Mouse (Mus musculus): Measurements from ENCODE around the gene Srgn. TPM values are rescaled to one million over a fixed set of nuclear protein-coding genes. Genes with fewer than 3 reads are reported as not detected.

Srgn gene
- polyA plus RNA-seq (2015; fragmentation: Nextera tagmentation; extraction: Ambion mirVana), result 306 and 319 TPM in 2 replicates

DNA sequence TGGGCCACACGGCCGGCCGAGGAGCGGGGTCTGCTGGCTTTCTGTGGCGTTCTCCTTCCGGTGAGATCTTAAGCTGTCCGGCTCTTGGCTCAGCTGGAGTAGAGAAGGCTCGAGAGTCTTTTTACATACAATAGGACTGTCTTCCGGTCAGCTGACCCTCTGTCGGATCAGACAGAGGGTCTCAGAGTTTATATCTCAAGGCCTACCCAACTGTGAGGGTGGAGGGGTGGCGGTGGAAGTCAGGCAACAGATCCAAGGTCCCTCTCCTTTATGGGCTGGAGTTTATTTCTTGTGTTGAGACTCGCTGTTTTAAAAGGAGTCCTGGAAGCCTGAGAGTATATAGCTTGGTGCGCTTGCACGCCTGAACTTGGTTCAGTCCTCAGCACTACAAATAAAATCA lies at the start of gene Srgn:
Gene Srgn (minus strand): TSS at position 101 of the 400 bp plus-strand sequence.
- DNase-seq (ENCODE audit: low spot score), result no peak

DNA sequence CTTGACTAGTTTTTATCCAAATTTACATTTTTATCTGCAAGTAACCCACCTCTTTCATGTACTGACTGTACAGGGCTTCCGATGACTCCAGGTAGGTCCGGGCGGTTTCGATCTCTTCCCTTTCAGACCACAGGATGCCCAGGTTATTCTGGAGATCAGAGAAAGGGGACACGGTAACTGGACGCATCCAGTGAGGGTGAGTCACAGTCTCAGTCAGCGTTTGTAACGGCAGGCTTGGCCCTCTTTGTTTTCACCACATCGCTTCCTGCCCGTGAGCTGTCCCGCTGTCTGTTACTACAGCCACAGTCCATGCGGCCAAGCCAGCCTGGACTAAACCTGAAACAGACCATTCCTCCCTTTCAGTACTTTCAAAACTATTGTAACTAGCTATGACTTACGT lies 47.8 kb upstream of the Srgn start:
- no peak for DNase-seq (ENCODE audit: low spot score)

DNA sequence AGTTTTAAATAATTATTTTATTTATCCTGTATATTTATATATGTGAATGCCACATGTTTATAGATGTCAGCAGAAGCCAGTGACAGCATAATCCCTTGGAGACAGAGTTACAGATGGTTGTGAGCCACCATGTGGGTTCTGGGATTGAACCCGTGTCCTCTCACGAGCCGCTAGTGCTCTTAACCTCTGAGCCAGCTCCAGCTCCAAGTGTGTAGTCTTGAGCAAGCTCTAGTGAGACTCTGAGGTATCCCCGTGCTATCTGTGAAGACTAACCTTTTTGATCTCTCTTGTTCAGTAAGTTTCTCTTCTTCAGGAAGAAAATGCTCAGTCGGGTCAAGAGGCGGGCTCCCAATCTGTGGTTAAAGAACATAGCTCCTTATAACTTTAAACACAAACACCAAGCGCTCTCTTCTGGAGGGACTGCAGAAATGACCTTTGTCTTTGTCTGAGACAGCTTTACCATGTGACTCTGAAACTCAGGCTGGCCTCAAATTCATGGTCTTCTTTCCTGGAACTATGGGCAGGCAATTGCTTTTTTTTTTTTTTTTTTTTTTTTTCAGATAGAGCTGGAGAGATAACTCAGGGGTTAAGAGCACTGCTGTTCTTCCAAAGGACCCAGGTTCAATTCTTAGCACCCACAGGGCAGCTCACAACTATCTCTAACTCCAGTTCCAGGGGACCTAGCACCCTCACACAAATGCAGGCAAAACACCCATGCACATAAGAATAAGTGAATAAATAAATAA lies 43.0 kb upstream of the Srgn start:
- DNase-seq (ENCODE audit: low spot score), result no peak

DNA sequence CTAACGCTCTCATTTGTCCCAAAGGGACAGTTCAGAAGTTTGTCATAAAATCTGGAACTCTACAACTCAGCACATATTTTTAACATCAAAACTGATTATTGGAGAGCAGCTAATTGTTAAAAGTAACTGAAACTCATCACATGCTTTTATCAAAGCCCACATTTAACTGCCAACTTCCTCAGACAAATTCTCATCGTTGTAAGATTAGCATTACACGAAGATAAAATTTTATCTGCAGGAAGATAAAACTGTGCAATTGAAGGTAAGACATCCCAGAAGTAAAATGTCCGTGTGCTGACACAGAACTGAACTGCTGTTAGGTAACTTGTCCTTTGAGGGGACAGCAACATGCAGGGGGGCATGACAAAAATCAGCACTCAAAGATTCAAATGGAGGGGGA lies 41.6 kb upstream of the Srgn start:
- DNase-seq (ENCODE audit: low spot score), result no peak

DNA sequence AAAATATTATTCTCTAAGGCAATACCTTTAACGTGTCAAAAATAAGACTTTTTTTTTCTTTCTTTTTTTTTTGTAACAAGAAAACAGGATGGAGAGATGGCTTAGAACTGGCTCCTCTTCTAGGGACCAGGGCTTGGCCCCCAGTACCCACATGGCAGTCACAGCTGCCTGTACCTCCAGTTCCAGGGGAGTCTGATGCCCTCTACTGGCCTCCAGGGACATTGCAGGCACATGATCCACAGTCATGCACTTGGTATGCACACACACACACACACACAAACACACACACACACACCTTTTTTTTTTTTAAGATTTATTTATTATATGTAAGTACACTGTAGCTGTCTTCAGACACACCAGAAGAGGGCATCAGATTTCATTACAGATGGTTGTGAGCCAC lies 30.5 kb upstream of the Srgn start:
- DNase-seq (ENCODE audit: low spot score), result peak; percentile 35

DNA sequence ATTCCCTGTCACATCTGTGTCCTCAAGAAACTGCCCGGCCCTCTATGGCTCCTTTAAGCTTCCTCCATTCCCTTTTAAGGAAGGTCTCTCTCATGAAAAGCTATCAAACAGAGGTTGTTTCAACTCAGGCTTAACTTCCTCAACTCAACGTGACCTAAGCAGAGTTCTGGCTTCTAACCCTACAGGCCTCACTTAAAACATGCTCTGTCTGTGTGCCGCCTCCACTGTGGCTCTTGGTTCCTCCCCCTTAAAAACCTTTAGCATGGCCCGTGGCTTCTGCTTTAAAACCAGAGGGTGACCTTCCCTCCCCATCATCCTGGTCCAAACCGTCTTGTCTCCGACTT lies 29.3 kb upstream of the Srgn start:
- DNase-seq (ENCODE audit: low spot score), result no peak

DNA sequence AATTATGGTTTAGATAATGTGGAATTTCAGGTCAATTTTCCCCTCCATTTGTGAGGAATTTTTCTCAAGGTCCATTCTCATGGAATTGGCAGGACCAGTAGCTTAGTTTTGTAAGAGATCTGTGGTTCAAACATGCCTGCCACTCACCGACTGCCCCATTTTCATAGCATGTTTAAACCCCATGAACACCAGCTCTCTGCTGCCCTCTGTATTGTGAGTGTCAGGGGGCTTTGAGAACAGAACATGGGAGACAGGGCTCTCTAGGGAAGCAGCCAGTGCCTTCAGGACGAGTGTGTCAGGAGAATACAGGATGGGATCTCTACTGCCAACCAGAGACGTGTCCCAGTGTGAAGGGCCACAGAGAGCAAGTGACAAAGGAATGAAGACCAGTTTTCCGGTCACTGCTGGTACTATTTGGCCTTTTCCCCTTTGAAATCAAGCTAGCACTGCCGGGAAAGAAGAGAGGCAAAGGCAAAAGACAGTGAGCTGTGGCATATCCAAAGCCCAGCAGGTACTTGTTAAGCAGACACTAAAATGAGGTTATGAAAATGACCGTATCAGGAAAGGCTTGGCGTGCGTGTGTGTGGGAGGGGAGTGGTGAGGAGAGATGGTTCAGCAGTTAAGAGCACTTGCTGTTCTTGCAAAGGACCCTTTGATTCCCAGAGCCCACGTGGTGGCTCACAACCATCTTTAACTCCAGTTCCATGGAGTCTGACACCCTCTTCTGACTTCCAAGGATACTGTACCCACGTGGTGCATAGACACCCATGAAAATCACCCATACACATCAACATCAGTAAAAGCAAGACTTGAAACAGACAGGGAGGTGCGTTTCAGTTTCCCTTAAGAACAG lies 28.7 kb upstream of the Srgn start:
- no peak for DNase-seq (ENCODE audit: low spot score)

DNA sequence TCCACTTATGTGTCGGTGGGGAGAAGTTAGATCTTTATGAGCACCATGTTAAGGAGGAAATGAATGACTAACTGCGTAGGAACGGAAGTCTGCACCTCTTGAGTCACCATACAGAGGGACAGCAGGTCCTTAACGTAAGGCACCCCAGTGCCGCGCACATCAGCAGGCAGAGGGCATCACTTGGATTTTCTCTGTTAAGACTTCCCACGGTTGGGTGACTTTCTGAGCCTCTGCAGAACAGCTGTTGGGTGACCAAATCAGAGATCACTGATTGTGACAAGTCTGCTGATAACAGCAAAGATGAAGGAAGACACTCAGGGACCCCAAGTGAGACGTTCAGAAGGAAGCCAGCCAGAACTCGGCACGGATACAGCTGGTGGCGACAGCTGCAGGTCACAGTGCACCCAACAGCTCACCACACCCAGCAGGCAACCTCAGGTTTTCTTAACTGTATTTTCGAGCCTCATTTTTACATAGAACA lies 26.4 kb upstream of the Srgn start:
- peak; percentile 87 for DNase-seq (ENCODE audit: low spot score)

DNA sequence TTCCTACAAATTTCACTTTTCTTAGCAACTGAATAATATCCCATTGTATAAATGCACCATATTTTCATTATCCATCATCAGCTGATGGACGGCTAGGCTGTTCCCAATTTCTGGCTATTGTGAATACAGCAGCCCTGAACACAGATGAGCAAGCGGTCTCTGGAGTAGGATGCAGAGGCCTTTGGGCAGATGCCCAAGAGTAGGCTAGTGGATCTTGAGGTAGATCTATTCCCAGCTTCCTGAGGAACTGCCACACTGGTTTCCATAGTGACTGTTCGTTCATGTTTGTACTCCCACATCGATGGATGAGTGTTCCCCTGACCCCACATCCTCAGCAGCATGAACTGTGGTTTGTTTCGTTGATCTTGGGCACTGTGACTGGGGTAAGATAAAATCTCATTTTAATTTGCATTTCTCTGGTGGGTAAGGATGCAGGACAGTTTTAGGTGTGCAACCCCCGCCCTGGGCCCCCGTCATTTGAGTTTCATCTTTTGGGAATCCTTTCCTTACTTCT lies 23.6 kb upstream of the Srgn start:
- DNase-seq (ENCODE audit: low spot score), result no peak

DNA sequence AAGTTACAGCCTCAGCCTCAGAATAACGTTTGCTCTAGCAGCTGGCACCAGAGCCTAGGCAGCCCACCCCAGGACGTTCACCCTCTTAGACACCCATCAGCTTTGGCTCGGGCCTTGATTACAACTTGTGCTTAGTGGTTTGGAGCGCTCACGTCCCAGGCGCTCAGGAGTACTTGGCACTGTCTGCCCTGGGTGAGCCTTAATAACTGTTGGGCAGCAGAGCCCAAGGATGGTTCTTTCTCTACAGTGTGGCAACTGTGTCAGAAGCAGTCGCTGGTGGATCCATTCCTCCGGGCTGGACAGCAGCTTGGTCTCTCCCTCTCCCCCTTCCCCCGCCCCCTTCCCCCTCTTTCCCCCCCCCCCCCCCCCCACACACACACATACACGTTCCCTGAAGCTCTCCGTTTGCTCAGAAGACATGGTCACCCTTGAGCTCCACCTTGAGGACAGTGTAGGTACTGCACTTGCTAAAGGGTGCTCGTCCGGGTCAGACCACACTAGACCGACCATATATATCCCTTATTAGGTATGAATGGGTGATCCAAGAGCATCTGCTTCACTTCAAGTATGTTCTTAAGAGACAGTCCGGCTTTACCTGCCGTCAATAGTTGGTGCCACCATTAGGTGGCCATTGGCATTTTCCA lies 22.4 kb upstream of the Srgn start:
- DNase-seq (ENCODE audit: low spot score), result peak; percentile 79

DNA sequence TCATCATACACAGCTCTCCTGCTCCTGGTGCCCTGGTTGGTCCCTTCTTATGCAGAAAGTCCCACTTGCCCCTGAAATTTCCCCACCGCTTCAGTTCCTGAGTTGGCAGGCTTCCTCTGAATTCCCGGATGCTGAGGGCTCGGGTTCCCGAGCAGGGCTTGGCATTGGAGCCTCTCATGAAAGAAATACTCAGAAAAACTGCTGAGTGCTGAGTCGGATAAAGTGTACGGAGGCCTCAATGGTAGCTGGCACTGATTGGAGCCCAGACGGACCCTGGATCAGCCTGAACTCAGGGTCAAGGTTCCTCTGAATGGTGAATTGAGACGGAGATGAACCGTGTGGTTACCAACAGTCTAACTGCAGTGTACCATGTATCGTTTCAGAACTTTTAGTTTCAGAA lies 19.2 kb upstream of the Srgn start:
- DNase-seq (ENCODE audit: low spot score), result no peak

DNA sequence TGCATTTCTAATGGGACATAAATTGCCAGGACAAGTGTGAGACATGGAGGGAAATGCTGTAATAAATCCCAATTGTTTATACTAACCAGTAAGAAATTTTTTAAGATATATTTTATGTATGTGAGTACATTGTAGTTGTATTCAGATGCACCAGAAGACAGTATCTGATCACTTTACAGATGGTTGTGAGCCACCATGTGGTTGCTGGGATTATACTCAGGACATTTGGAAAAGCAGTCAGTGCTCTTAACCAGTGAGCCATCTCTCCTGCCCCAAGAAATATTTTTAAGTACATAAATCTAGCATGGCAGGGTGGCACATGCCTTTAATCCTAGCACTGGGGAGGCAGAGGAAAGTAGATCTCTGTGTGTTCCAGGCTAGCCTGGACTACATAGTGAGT lies 18.5 kb upstream of the Srgn start:
- DNase-seq (ENCODE audit: low spot score), result no peak

DNA sequence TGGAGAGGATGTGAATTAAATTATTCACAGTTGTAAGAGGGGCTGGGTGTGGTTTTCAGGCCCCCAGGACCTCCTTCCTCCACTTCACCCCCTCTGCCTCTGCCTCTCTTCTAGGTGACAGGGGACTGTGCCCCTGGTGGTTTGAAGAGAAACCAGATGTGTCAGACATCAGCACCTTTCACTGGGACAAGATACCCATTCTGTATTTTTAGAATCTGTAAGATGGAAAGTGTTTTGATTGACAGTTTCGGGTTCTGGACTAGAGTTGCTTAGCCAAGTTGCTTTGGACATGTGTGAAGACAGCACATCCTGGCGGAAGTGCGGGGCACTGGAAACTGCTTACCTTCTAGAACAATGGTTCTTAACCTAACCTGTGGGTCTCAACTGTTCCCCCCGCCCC lies 17.1 kb upstream of the Srgn start:
- DNase-seq (ENCODE audit: low spot score), result peak; percentile 64

DNA sequence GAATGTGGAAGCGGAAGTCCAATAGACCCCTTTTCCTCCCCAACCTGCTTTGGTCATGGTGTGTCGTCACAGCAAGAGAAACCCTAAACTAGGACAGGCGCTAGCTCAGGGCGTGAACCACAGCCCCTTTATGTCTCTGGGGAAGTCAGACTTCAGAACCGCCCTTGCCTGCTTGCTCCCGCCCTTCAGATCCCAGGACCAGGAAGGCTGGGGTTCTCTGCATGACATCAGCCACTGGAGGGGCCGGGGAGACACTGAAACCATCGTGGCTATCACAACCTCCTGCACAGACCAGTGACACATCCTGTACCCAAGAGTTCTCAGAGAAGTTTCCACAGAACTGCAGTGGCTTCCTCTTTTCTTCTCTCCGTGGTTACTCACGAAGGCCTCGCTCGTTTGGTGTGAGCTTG lies 16.2 kb upstream of the Srgn start:
- peak; percentile 78 for DNase-seq (ENCODE audit: low spot score)

DNA sequence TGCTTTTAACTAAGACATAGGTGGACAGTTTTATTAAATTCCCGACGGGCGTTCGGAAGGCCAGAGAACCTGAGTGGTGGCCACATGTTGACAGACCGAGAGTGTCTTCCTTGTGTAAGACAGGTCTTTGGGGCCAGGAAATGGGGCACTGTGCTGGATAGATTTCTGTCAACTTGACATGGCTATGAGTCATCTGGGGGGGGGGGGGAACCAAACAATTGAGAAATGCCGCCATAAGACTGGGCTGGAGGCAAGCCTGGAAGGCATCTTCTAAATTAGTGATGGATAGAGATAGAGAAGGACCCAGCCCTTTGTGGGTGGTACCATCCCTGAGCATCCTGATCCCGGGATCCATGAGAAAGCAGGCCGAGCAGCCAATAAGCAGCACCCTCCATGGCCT lies 15.7 kb upstream of the Srgn start:
- no peak for DNase-seq (ENCODE audit: low spot score)

DNA sequence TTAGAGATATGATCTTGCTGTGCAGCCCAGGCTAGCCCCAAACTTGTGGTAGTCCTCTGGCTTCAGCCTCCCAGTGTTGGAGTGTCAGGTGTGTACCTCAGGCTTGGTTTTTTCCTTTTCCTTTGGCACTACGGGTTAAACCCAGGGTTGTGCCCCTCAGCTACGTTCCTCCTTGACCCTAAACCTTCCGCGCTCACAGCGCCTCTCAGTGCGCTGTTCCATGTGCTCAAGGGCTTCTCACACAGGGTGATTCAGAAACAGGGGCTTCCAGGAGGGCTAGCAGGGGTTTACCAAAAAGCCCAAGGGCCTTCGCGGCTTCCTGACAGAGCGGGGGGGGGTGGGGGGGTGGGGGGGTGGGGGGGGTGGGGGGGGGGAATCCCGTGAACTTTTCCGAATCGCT lies 15.3 kb upstream of the Srgn start:
- no peak for DNase-seq (ENCODE audit: low spot score)

DNA sequence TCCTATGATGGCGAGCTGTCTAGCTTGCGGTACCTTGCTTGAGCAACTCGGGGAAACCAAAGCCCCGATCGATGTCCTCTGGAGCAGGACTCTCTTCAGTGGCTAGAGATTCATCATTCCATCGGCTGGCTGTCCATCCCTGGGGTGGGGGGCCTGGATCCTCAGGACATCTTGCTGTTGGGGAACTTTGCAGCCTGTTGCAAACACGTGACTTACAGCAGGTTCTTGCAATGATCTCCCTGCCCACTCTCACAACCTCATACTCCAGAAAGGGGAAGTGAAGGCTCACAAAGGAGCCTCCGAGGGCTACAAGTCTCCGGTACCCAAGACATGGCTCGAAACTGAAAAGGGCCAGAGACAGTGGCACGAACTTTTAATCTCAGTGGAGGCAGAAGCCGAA lies 14.2 kb upstream of the Srgn start:
- DNase-seq (ENCODE audit: low spot score), result no peak

DNA sequence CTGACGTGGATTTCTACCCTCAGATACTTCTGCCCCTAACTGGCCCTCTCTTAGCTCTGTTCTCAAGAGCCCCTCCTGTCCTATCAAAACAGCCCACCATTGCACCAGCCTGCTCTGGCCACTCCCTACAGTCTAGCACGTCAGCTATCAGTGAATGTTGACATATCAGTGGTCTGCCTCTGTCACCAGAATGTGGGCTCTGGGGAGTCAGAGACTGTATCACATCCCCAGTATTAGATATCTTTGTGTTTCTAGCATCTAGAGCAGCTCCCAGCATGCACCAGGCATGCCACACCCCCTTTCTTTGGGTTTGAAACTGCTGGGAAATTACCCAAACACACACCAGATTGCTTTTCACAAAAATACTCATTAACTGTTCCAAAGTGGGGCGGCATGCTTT lies 13.5 kb upstream of the Srgn start:
- no peak for DNase-seq (ENCODE audit: low spot score)

DNA sequence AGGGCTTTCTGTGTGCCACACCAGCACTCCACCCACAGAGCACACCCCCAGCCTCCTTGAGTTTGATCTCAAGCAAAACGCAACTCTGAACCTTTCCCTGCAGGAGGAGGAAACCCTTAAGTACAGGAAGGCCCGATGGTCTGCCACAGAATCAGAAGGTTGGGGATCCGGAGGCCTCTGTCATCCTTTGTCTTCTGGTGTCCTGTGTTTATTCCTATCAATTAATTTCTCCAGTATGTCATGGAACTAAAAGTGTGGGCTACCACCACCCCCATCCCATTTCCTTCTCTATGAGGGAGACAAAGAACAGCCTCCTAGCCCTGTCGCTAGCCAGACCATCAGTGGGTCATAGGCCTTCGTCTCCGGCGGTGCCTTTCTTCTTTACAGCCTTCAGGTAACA lies 7.3 kb upstream of the Srgn start:
- no peak for DNase-seq (ENCODE audit: low spot score)

DNA sequence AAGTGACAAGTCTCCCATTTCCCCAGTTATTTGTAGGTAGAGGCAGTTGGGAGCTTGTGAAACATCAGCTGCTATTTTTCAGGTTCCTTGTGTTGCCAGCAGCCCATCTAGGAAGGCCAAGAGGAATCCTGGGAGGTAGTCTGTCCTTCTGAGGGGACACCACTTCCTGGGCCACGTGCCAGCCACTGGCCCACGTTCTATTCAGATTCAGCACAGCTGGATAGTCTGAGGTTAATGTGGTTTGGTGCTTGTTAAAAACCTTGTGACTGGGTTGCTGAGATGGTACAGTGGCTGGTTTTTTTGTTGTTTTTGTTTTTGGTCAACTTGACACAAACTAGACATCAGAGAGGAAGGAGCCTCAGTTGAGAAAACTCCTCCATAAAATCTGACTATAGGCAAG lies 5.6 kb upstream of the Srgn start:
- peak; percentile 17 for DNase-seq (ENCODE audit: low spot score)

DNA sequence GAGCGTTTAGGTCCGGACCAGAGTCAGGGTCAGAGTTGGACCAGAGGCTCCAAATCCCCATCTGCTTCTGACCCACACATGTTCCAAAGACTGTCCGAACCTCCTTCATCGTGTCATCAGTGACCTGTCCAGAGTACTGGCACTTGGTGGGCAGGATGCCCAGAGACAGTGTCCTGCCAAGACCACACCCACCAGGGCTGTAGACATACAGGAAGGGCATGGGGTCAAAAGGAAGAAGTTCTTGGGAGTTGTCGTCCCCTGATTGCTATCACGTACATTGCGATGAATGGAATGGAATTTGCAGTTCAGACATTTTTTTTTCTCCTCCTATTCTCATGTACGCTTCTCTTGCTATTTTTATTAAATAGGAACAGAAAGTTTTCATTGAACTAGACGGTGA lies 2.9 kb upstream of the Srgn start:
- DNase-seq (ENCODE audit: low spot score), result no peak

DNA sequence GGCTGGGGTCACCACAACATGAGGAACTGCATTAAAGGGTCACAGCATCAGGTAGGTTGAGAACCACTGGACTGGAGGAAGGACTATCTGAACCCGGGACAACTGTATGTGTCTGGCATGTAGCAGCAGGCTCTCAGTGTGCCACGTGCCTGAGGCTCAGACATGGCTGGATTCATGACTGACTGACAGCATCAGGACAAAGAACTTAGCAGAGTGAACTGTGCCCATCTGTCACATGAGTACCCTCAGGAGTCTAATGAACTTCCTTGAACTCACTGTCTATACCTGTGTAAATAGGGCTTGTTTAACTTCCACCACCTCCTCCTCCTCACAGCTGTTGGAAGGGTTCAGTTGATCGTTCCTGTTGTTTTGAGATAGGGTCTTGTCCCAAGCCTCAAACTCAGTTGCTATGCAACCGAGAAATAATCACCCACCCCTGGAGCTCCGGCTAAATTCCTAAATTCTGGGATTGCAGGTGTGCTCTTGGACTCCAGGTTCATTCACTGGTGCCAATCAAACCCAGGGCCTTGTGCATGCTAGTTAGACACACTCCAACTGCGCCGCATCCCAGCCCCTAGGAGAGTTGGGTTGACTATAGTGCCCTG lies 4.8 kb downstream of the Srgn start:
- no peak for DNase-seq (ENCODE audit: low spot score)

Data from thymus, postnatal 0 days (tissue).